Mouse (Mus musculus) embryo, embryonic 10 days (tissue): Measurements from ENCODE around the gene Olfr155.

Source experiments
- DNase-seq: peaks from one replicate; pipeline ENCODE4 v3.0.0-alpha.2; 2015; ENCODE audit warnings: low spot score

The Olfr155 gene

GRCm38 (mm10) chr4:43851265-43851664, at the start of gene Olfr155:
Gene Olfr155, plus strand, starts transcription at chr4:43851565.
- no peak for DNase-seq

GRCm38 (mm10) chr4:43822896-43823550, 28.3 kb upstream of the Olfr155 start:
- no peak for DNase-seq

- DNase-seq: peak; percentile 84
Observed at GRCm38 (mm10) chr4:43823845-43824337, 27.5 kb upstream of the Olfr155 start, which contains the start of gene Olfr156. Gene Olfr156, minus strand, starts transcription at chr4:43823895.

- DNase-seq: no peak
Observed at GRCm38 (mm10) chr4:43828806-43829205, 22.6 kb upstream of the Olfr155 start.

GRCm38 (mm10) chr4:43832031-43832430, 19.3 kb upstream of the Olfr155 start:
- peak; percentile 20 for DNase-seq

GRCm38 (mm10) chr4:43833752-43834151, 17.6 kb upstream of the Olfr155 start:
- no peak for DNase-seq

- DNase-seq: no peak
Observed at GRCm38 (mm10) chr4:43834749-43835148, 16.6 kb upstream of the Olfr155 start.

- DNase-seq: no peak
Observed at GRCm38 (mm10) chr4:43838326-43838725, 13.0 kb upstream of the Olfr155 start.

GRCm38 (mm10) chr4:43840101-43840500, 11.3 kb upstream of the Olfr155 start, which contains the start of gene Olfr157:
Gene Olfr157, minus strand, starts transcription at chr4:43840201.
- DNase-seq: no peak

GRCm38 (mm10) chr4:43854101-43854500, 2.7 kb downstream of the Olfr155 start:
- no peak for DNase-seq

GRCm38 (mm10) chr4:43859886-43860285, 8.5 kb downstream of the Olfr155 start:
- DNase-seq: no peak

GRCm38 (mm10) chr4:43860744-43861519, 9.6 kb downstream of the Olfr155 start:
- DNase-seq: peak; percentile 86

GRCm38 (mm10) chr4:43863298-43863697, 11.9 kb downstream of the Olfr155 start:
- DNase-seq: no peak

- DNase-seq: no peak
Observed at GRCm38 (mm10) chr4:43869821-43870220, 18.5 kb downstream of the Olfr155 start.

- no peak for DNase-seq
Observed at GRCm38 (mm10) chr4:43874501-43874900, 23.1 kb downstream of the Olfr155 start.

- peak; percentile 81 for DNase-seq
Observed at GRCm38 (mm10) chr4:43875160-43875918, 24.0 kb downstream of the Olfr155 start, which contains the start of gene Reck. Gene Reck, plus strand, starts transcription at chr4:43875530.

- peak; percentile 67 for DNase-seq
Observed at GRCm38 (mm10) chr4:43875919-43876411, 24.6 kb downstream of the Olfr155 start.

GRCm38 (mm10) chr4:43877230-43877629, 25.9 kb downstream of the Olfr155 start:
- no peak for DNase-seq

GRCm38 (mm10) chr4:43878121-43878776, 26.9 kb downstream of the Olfr155 start:
- DNase-seq: no peak

- DNase-seq: no peak
Observed at GRCm38 (mm10) chr4:43879566-43879965, 28.2 kb downstream of the Olfr155 start.

- DNase-seq: peak; percentile 64
Observed at GRCm38 (mm10) chr4:43884196-43884595, 32.8 kb downstream of the Olfr155 start.
